Mouse (Mus musculus) G1E (cell line): ENCODE data around the gene Shroom3.

Experiments used
- CTCF ChIP-seq: IDR thresholded peaks from 2 replicates; pipeline ENCODE4 v1.5.1; 2012; ENCODE audit warnings: low read depth, low read length, inconsistent platforms, mixed read lengths
- GATA1 ChIP-seq: IDR thresholded peaks from 2 replicates; pipeline ENCODE4 v1.6.1; 2012; ENCODE audit warnings: borderline replicate concordance, low read length, inconsistent platforms, mixed read lengths
- GATA2 ChIP-seq: IDR thresholded peaks from 2 replicates; pipeline ENCODE4 v1.6.1; 2012; ENCODE audit warnings: low read depth, low read length, inconsistent platforms, borderline replicate concordance

- TF ChIP-seq CTCF = no peak
- TF ChIP-seq GATA1 = no peak
- TF ChIP-seq GATA2 = no peak
Measured at GRCm38 (mm10) chr5:92994309-92994708, 311.1 kb downstream of the Shroom3 start.
